Comparison of ENCODE assay signal across 7 mouse cellular contexts in genomic region chr7:28732341-28733142, GRCm38 (mm10). TPM values are rescaled to one million over a fixed set of nuclear protein-coding genes. Genes with fewer than 3 reads are reported as not detected.
DNase-seq lines count a peak whose midpoint lies in the region; ATAC-seq and TF ChIP-seq lines count a peak whose summit lies in the region.

No protein-coding gene starts in this region.

- TF ChIP-seq CTCF in forebrain, postnatal 0 days (IDR thresholded peaks at IDR 0.05; ENCODE audit: low read depth) = no peak
- no peak for TF ChIP-seq CTCF in spleen, adult 2 months (IDR thresholded peaks at IDR 0.05; ENCODE audit: extremely low read depth, insufficient read depth, insufficient read length, insufficient replicate concordance)

- no peaks in the 10 kb centered on the region for H3K27me3 ChIP-seq in forebrain, postnatal 0 days (ENCODE audit: insufficient read depth, low read length)
- peaks cover 21% of the 10 kb centered on the region for H3K27me3 ChIP-seq in hindbrain, embryonic 10.5 days (ENCODE audit: insufficient read depth, poor library complexity, severe bottlenecking)
- H3K27me3 ChIP-seq in spleen, adult 2 months (ENCODE audit: control insufficient read depth, insufficient read depth, low read length) = no peaks in the 10 kb centered on the region

- H3K36me3 ChIP-seq in forebrain, postnatal 0 days (ENCODE audit: insufficient read depth) = no peaks in the 10 kb centered on the region; the same call in 1 of the 2 replicates
- H3K36me3 ChIP-seq in hindbrain, embryonic 10.5 days = peaks cover 24% of the 10 kb centered on the region
- no peaks in the 10 kb centered on the region for H3K36me3 ChIP-seq in spleen, adult 2 months (ENCODE audit: control insufficient read depth, insufficient read depth, low read length)

- peak overlapping the region; percentile 31 for H3K9ac ChIP-seq in forebrain, postnatal 0 days

- H3K4me3 ChIP-seq in forebrain, postnatal 0 days (ENCODE audit: low read depth, low read length) = peak overlapping the region; percentile 32
- H3K4me3 ChIP-seq in hindbrain, embryonic 10.5 days = peak overlapping the region; percentile 56
- H3K4me3 ChIP-seq in spleen, adult 2 months (ENCODE audit: extremely low read depth, insufficient read depth, insufficient read length) = peak overlapping the region; percentile 37; the same call in 1 of the 2 replicates

- 4% methylated on average over 58 of the region's 58 CpGs for WGBS in forebrain, postnatal 0 days
- 2% methylated on average over 58 of the region's 58 CpGs for WGBS in hindbrain, embryonic 10.5 days
- 24% methylated on average over 58 of the region's 58 CpGs for WGBS in spleen, adult 2 months

- H3K4me2 ChIP-seq in forebrain, postnatal 0 days (ENCODE audit: low read depth) = peak overlapping the region; percentile 49

- no peak overlapping the region for H3K27ac ChIP-seq in forebrain, postnatal 0 days (ENCODE audit: low read depth, low read length)
- peak overlapping the region; percentile 78 for H3K27ac ChIP-seq in hindbrain, embryonic 10.5 days
- no peak overlapping the region for H3K27ac ChIP-seq in spleen, adult 2 months (ENCODE audit: insufficient read depth, low read length)

- ATAC-seq in forebrain, postnatal 0 days = peak; percentile 72

- TF ChIP-seq POLR2A in spleen, adult 2 months (IDR thresholded peaks at IDR 0.05; ENCODE audit: low read depth, low read length) = no peak

- 0 out of 2 replicates have a peak, but pooled peaks cover 3% of the 10 kb centered on the region for H3K9me3 ChIP-seq in forebrain, postnatal 0 days (ENCODE audit: low read length)
- H3K9me3 ChIP-seq in hindbrain, embryonic 10.5 days = peaks cover 7% of the 10 kb centered on the region

- DNase-seq in adrenal gland, adult 2 months = peak; percentile 93
- peak; percentile 58 for DNase-seq in cerebellum, adult 8-10 months
- DNase-seq in forebrain, postnatal 0 days = peak; percentile 41
- peak; percentile 85 for DNase-seq in hindbrain, embryonic 10.5 days (ENCODE audit: low spot score)
- peak; percentile 50 to 59 for DNase-seq in layer of hippocampus, postnatal 36 days
- DNase-seq in mesoderm, embryonic 11.5 days (ENCODE audit: low read depth, low spot score) = peak; percentile 86
- peak; percentile 35 to 61 for DNase-seq in spleen, adult 2 months (ENCODE audit: low read depth in 1 of 2, low spot score in 2 of 2)

- no peaks in the 10 kb centered on the region; the same call in 1 of the 2 replicates for H3K4me1 ChIP-seq in forebrain, postnatal 0 days (ENCODE audit: insufficient read depth)
- H3K4me1 ChIP-seq in hindbrain, embryonic 10.5 days (replicated peaks) = peaks cover 21% of the 10 kb centered on the region
- H3K4me1 ChIP-seq in spleen, adult 2 months (ENCODE audit: control insufficient read depth, insufficient read depth, insufficient read length) = no peaks in the 10 kb centered on the region; the same call in none of the 2 replicates

RNA-seq across cellular contexts. Expression of gene Mrps12, which starts 9.1 kb away (rescaled TPM):
- total RNA-seq in adrenal gland, adult 2 months (2021) = 10 to 100 TPM; 74.6 to 82.1 TPM
- polyA plus RNA-seq in adrenal gland, adult 2 months (2012; rRNA removed) = 217 and 245 TPM in 2 replicates
- total RNA-seq in forebrain, postnatal 0 days (2014; rRNA removed) = 48.6 and 78.0 TPM in 2 replicates
- polyA plus RNA-seq in forebrain, postnatal 0 days (2015; fragmentation: Nextera tagmentation; extraction: Ambion mirVana) = 101 and 119 TPM in 2 replicates
- 151 and 160 TPM in 2 replicates for polyA plus RNA-seq in hindbrain, embryonic 10.5 days (2016; fragmentation: Nextera tagmentation; extraction: Ambion mirVana)
- total RNA-seq in layer of hippocampus, postnatal 36 days (2021) = 10 to 100 TPM; 55.7 to 56.6 TPM
- polyA plus RNA-seq in spleen, adult 2 months (2012; rRNA removed) = 34.5 and 41.9 TPM in 2 replicates

RNA-seq across cellular contexts. Expression of gene Sars2, which starts 9.2 kb away (rescaled TPM):
- 10 to 100 TPM; 16.5 to 21.2 TPM for total RNA-seq in adrenal gland, adult 2 months (2021)
- 42.6 and 43.0 TPM in 2 replicates for polyA plus RNA-seq in adrenal gland, adult 2 months (2012; rRNA removed)
- total RNA-seq in forebrain, postnatal 0 days (2014; rRNA removed) = 12.6 and 15.1 TPM in 2 replicates
- 14.3 and 16.1 TPM in 2 replicates for polyA plus RNA-seq in forebrain, postnatal 0 days (2015; fragmentation: Nextera tagmentation; extraction: Ambion mirVana)
- 38.6 and 43.9 TPM in 2 replicates for polyA plus RNA-seq in hindbrain, embryonic 10.5 days (2016; fragmentation: Nextera tagmentation; extraction: Ambion mirVana)
- 10 to 100 TPM in 1 of 2 experiments, 1 to 10 TPM in 1; 9.9 to 11.6 TPM for total RNA-seq in layer of hippocampus, postnatal 36 days (2021)
- 21.5 and 28.8 TPM in 2 replicates for polyA plus RNA-seq in spleen, adult 2 months (2012; rRNA removed)

RNA-seq across cellular contexts. Expression of gene Fbxo17, which starts 15.9 kb away (rescaled TPM):
- 1 to 10 TPM; 2.0 to 5.3 TPM for total RNA-seq in adrenal gland, adult 2 months (2021)
- 11.1 and 14.1 TPM in 2 replicates for polyA plus RNA-seq in adrenal gland, adult 2 months (2012; rRNA removed)
- 2.8 and 4.6 TPM in 2 replicates for total RNA-seq in forebrain, postnatal 0 days (2014; rRNA removed)
- polyA plus RNA-seq in forebrain, postnatal 0 days (2015; fragmentation: Nextera tagmentation; extraction: Ambion mirVana) = 4.2 and 4.5 TPM in 2 replicates
- polyA plus RNA-seq in hindbrain, embryonic 10.5 days (2016; fragmentation: Nextera tagmentation; extraction: Ambion mirVana) = 8.8 and 10.4 TPM in 2 replicates
- 1 to 10 TPM in 1 of 2 experiments, under 1 TPM in 1; 0.92 to 1.3 TPM for total RNA-seq in layer of hippocampus, postnatal 36 days (2021)
- 5.9 and 7.6 TPM in 2 replicates for polyA plus RNA-seq in spleen, adult 2 months (2012; rRNA removed)

RNA-seq across cellular contexts. Expression of gene Ccer2, which starts 23.4 kb away (rescaled TPM):
- total RNA-seq in adrenal gland, adult 2 months (2021) = not detected
- polyA plus RNA-seq in adrenal gland, adult 2 months (2012; rRNA removed) = not detected in 2 replicates
- total RNA-seq in forebrain, postnatal 0 days (2014; rRNA removed) = not detected in 2 replicates
- 0.59 and 0.98 TPM in 2 replicates for polyA plus RNA-seq in forebrain, postnatal 0 days (2015; fragmentation: Nextera tagmentation; extraction: Ambion mirVana)
- 0.22 and 0.48 TPM in 2 replicates for polyA plus RNA-seq in hindbrain, embryonic 10.5 days (2016; fragmentation: Nextera tagmentation; extraction: Ambion mirVana)
- under 1 TPM; 0.38 to 0.45 TPM for total RNA-seq in layer of hippocampus, postnatal 36 days (2021)
- polyA plus RNA-seq in spleen, adult 2 months (2012; rRNA removed) = not detected in 2 replicates

RNA-seq across cellular contexts. Expression of gene Sirt2, which starts 34.0 kb away (rescaled TPM):
- 10 to 100 TPM; 86.0 to 87.0 TPM for total RNA-seq in adrenal gland, adult 2 months (2021)
- polyA plus RNA-seq in adrenal gland, adult 2 months (2012; rRNA removed) = 57.3 and 59.0 TPM in 2 replicates
- 49.6 and 58.1 TPM in 2 replicates for total RNA-seq in forebrain, postnatal 0 days (2014; rRNA removed)
- 105 and 106 TPM in 2 replicates for polyA plus RNA-seq in forebrain, postnatal 0 days (2015; fragmentation: Nextera tagmentation; extraction: Ambion mirVana)
- 66.5 and 84.5 TPM in 2 replicates for polyA plus RNA-seq in hindbrain, embryonic 10.5 days (2016; fragmentation: Nextera tagmentation; extraction: Ambion mirVana)
- 100 to 1,000 TPM; 156 to 162 TPM for total RNA-seq in layer of hippocampus, postnatal 36 days (2021)
- 48.4 and 53.3 TPM in 2 replicates for polyA plus RNA-seq in spleen, adult 2 months (2012; rRNA removed)

Comparison
In these comparisons a context has a peak if more than half of its experiments do, and no peak if none do; other contexts are left out.
1. DNase-seq: peak in every context shown above with its lines; median percentile 93 in adrenal gland, adult 2 months; 86 in mesoderm, embryonic 11.5 days; 85 in hindbrain, embryonic 10.5 days; 58 in cerebellum, adult 8-10 months; 54 in layer of hippocampus, postnatal 36 days; 48 in spleen, adult 2 months; 41 in forebrain, postnatal 0 days.